Mouse (Mus musculus) T-cell, adult 2 months (primary cell): ENCODE results near the gene Acss2.
A peak's percentile ranks its signal among the peaks of the same experiment; 100 is the strongest.

Experiments used
- DNase-seq: peaks from one replicate; pipeline ENCODE4 v3.0.0; 2022; ENCODE audit warnings: low spot score

Gene Acss2

DNA sequence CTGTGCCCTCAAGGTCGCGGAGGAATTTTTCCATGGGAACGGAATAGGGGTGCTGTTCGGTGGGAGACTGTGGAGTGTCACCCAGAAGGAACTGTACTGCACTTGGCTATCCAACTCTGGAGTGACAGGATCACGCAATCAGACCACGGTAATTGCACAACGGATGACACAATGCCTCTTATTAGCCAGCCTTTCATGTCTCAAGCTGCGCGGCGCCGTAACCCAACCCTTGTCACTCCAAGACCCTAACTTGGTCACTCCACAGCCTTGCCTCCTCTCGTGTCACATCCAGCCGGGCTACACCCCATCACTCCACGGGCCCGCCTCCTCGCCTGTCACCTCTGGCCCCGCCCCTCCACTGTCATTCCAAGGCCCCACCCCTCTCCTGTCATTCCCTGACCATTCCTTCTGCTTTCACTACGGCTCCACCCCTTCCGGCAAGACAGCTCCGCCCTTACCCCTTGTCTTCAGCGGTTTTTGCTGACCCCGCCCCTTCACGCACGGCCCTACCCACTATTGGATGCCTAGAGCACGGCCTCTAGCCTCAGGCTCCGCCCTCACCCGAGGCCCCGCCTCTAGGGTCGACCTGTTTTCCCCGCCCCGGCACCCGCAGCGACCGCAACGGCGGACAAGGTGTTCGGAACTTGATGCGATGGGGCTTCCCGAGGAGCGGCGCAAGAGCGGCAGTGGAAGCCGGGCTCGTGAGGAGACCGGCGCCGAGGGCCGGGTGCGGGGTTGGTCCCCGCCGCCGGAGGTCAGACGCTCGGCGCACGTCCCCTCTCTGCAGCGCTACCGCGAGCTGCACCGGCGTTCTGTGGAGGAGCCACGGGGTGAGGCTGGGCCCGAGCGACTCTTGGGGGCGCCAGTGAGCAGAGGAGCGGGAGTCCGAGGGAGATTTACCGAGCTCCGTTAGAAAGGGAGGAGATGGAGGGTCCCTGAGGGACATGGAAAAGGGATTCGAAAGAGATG is at the start of gene Acss2, which contains the start of gene Ggt7:
Acss2 (plus strand) TSS at position 494 of the 969 bp plus-strand sequence.
Ggt7 (minus strand) TSS at position 783 of the 969 bp plus-strand sequence.
- DNase-seq = peak; percentile 97

DNA sequence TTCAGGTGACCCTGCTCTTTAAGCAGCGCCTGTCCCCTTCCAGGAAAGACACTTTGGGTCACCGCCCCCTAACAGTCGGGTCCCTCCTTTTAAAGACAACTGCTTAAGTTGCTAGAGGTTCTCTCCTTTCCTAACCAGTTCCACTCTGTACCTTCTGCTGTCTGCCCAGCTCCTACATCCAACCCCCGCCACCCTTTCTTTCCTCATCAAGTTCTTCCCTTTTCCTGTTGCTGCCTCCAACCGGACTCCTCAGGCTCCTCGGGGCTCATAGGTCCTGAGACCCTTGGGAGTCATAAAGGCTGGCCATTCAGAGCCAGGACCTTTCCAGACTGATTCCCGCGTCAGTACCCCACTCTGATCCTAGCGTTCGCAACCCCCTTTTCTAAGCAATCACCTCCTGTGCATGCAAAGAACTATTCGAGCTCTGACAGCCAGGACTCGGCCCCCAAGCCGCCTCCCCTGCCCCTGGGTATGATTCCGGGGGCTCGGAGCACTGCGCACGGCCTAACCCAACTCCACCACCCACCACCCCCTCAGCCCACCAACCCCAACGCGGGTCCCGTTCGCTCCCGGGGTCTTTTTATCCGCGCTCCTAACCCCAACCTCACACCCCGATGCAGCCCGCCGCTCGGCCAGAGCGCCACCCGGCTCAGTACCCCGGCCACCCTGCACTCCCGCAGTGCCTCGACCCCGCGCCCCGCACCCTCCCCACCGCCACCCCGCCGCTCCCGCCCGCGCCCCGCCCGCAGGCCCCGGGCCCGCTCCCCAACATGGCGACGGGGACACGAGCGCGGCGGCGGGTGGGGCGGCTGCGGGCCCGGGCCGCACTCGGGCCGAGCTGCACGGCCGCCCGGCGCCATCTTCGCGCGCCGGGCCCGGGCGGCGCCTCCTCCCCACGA is 44.8 kb upstream of the Acss2 start:
- DNase-seq = peak; percentile 30

DNA sequence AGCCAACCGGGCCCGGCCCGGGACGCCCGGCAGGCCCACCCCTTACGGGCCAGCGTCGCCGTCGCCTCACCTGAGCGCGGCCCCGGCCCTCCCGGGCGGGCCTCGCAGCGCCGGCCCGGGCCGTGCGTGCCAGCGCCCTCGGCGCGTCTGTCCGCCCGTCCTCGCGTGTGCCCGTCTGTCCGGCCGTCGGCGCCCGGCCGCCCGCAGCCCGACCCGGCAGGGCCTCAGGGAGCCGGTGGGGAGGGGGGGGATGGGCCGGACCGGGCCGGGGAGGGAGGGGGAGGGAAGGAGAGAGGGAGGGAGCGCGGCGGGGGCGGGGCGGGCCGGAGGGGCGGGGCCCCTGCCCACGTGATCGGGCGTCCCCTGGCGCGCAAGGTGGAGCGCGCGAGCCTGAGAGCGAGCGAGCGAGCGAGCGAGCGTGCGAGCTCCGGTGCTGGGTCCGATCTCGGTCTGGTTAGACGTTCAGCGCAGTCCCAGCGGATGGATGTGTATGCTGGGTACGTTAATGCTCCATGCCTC is 44.1 kb upstream of the Acss2 start, which contains the start of gene Ncoa6:
Ncoa6 (minus strand) TSS at position 325 of the 519 bp plus-strand sequence.
- DNase-seq = peak; percentile 54

DNA sequence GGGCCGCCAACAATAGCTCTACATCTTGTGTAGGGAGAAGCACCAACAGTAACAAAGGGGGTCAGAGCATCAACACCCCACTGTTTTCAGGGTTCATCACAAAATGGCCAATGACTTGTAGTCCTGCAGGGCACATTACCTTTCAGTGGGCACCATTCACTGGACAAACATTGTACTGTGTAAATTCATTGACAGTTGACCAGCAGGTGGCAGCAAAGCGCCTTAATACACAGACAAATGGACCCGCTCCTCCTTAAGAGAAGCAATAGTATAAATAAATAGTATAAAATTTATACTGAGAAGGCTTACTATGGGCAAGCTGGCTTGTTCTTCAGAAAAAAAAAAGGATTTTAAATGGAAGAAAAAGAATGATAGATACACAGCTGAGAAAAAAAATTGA is 35.7 kb upstream of the Acss2 start:
- peak; percentile 56 for DNase-seq

DNA sequence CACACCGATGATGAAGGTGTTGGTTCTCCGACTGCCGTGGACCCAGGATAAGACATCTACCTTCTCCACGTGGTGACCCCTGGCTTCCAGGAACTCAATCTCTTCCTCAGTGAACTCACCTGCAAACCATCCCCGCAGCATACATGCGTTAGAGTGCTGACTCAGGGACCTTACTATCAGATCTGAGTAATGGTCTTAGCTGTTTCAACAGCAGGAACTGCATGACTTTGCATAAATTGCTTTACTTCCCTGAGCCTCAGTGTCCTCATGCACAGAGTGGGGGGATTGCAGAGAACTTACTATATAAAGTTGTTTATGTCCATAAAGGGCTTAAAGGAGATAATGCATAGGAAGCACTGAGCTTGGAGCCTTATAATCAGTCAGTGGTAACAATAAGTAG is 26.8 kb upstream of the Acss2 start:
- DNase-seq = no peak

DNA sequence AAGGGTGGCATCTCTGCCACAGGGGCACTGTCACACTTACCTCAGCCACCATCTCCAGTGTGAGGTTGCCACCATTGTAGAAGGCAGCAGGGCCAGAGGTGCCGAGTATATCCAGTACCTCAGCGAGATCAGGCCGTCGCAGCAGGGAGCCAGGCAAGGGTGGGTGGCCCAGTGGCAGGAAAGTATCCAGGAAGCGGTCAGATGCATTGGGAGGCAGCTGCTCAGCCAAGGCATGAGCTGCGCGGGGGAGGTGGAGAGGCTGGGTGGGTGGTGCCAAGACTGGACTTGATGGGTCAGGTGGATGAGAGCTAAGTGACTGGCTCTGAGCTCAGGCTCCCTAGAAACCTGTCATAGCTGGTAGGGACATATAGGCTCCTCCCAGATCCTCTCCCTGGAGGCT is 15.2 kb upstream of the Acss2 start:
- DNase-seq = no peak

DNA sequence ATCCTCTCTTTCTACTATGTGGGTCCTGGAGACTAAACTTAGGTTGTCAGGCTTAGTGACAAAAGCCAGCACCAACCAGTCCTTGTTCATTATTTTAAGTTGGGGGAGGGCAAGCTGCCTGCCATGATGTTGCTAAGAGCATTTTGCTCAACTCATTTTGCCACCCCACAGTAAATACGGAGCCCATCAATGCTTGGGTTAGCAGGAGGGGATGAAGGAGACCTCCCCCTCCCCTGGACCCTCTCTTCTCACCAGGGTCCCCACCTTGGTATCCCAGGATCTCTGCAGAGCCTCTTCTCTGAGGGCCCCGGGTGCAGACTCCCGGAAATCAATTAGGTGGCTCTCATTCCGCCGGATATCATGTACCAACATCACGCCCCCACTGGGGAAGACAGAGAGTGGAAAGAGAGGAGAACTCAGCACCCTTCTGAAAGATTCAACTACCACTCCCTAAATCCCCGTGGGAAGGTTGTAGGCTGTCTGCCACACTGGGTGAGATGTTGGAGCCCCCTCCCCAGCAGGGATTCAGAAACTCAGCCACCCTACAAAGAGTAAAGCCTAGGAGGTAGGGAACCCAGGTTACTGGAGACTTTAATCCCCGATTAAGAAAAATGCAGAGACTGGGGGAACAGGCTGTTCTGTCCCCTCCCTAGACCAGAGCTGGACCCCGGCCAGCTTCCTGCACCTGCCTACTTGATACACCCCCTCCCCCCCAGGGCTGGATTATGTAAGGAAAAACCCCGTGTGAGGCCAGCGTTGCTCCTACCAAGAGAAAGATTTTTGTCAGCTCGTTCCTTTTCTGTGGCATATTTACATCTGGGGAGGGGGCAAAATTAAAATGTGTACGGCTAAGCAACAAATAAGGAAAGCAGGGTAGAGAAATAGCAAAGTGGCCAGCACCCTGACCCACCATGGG is 13.1 kb upstream of the Acss2 start:
- no peak for DNase-seq

DNA sequence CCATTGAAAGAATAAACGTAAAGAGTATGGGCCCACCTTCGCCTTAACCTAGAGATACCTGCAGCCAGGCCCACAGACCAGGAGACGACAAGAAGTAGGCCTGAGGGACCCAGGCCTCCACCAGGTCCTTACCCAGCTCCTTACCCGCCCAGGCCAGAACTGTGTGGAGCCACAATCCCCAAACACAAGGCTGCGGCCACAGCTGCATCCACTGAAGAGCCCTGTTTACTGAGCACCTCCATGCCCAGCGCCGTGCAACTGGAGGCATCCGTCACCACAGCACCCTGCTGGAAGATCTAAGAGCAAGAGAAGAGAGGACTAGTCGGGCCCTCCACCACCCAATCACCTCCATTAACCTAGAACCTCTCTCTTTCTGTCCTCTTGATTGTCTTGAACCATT is 11.9 kb upstream of the Acss2 start:
- DNase-seq = no peak

DNA sequence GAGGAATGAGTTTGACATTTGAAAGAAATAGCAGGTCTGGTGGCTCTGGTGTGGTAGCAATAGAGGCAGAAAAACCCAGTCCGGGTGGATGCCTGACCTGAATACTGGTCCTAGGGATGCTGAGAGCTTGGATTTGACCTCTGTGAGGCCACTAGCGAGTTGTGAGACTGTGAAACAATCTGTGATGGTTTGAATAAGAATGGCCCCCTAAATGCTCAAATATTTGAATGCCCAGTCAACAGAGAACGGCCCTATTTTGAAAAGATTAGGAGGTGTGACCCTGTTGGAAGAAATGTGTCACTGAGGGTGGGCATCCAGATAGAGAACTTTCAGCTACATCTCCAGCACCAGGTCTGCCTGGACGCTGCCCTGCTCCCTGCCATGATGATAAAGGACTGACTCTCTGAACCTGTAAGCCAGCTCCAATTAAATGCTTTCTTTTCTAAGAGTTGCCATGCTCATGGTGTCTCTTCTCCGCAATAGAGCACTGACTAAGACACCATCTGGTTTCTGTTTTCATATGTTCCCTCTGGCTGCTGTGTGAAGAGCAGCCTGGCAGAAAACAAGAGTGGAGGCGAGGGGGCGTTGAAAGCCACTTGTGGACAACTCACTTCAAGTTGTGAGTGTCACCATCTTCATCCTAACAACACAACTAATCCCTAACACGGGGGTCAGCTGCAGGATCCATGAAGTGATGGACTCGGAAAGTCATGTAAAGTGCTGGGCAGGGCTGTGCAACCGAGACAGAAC is 9.9 kb upstream of the Acss2 start:
- no peak for DNase-seq

DNA sequence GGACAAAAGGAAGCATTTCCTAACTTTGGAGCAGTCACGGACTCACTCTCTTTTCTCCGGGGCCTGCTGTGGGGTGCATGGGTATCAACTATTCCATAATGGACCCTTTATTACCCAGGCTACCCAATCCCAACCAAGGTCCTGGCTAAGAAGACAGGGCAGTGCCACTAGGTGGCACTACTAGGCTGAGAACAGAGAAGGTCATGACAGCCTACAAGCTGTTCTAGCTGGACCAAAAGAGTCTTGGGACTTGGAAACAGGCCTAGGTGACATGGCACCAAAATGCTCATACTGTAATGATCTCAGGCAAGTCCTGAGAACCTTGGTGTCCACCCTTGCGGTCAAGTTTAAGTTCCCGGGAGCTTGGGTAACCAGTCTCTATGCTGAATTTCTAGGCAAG is 5.3 kb upstream of the Acss2 start:
- DNase-seq = peak; percentile 70

DNA sequence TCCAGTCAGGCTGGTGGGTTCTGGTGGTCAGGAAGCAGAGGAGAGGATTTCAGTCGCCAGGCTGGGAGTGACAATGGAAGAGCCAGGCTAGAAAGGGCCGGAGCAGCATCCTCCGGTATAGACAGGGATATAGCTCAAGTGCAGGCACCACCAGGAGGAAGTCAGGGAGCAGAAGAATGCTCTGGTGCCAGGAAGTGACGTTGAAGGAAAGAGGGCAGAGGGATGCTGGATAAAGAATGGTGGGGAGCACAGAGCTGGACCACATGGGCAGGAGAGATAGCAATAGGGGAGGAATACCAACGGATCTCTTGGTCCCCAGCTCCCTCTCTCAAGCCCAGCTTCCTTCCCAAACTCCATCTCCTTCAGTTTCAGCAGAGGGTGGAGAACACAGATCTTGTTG is 4.2 kb upstream of the Acss2 start:
- DNase-seq = no peak

DNA sequence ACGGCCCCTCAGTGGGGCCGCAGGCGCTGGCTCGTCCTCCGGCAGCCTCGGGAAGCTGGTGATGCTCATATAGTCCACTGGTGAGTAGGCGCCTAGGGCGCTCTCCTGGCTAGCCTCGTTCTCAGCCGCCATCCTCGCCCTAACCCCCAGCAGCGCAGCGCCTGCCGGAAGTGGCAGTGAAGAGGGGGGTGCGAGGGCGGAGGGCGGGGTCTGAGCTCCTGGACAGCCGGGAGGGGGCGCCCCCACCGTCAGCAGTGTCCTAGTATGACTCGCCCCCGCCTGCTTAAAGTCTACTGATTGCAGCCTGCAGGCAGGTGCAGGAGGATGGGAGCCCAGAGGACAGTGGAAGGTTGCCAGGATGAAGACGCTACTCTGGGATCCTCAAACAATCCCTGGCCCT is 3.1 kb upstream of the Acss2 start:
- DNase-seq = peak; percentile 85

DNA sequence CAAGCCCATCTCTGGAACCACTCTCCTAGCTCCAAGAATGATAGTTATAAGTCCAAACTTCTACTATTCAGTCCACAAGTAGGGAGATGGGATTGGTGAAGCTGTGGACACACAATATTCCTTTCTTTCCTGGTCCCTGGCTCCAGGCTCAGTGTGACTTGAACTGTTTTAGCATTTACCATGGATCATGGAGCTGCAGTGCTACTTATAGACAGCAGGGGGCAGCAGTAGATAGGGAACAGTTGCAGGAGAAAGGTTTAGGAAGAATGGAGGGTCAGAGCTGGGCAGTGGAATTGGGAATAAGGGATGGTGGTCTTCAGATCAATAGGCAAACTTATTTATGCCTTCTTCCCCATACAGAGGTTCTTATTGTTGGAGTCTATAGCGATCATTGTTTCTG is 1.8 kb upstream of the Acss2 start:
- peak; percentile 29 for DNase-seq

DNA sequence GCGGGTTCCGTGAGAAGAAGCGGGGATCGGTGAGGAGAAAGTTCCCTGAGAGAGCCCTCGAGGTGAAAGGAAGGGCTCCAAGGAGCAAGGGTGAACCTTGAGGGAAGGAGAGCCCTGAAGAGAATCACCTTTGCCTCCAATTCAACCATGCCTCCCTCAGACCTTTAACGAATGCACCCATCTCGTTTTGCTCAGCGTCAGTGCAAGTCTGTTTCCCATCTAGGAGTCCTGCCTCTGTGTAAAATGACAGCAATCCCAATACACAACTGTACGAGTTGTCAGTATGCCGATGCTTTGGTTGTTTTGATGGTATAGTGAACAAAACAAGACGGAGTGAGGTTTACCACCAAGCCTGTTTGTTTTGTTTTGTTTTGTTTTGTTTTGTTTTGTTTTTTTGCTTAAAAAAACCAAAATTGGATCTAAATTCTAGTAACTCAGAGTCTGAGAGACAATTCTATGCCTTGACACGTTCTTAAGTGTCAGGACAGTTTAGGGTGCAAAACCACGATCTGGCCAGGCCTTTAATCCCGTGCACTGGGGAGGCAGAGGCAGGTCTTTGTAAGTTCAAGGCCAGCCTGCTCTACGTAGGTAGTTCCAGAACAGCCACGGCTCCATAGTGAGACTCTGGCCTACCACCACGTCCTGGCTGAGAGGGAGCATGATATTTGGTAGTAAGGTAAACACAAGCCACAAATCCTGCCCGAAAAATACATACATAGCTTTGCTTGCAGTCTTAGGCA is 953 bp downstream of the Acss2 start:
- DNase-seq = no peak

DNA sequence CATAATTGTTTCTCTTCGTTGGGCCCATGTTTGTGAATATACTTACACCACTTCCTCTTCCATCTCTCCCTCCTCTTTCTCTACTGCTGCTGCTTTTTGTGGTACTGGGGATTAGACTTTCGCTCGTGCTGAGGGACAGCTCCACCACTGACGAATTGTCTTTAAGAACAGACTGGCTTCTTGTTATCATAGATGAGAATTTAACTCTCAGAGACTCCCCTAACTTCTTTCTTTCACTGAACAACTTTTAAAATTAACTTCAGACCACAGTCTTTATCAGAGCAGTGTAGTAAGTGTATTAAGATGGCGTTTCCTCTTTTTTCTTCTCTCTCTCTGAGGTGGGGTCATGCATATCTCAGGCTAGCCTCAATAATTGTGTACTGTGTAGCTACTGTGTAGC is 6.0 kb downstream of the Acss2 start:
- no peak for DNase-seq

DNA sequence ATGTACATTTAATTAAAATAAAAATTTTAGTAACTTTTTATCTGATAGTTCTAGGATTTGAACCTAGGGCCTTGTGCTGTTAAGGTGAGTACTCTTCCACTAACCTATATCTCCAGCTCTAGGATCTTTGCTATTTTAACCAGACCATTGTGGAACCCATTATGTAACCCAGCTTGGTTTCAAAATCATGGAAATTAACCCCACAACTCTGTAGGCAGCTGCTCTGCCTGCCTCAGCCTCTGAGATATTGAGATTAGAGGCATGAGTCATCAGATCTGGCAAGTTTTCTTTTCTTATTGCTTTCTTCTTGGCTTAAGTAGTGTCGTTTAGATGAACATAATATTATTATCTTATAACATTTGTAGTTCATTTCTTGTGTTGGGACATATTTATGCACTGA is 6.6 kb downstream of the Acss2 start:
- DNase-seq = no peak

DNA sequence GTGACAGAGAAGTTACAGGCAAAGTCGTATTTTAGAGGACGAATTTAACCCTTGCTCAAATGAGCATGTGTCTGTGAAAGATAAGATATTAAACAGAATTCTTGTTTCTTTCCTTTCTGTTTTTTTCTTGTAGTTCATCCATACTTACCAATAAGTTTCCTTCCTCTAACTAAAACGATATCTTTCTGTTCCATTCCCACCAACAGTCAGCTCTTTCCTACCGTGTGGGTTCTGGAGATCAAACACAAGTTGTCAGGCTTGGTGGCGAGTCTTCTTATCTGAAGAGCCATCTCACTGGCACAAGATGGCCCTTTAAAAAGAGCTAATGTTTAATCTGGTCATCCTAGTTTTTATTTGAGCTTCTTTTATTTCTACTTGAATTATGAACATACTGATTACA is 9.6 kb downstream of the Acss2 start:
- DNase-seq = no peak

DNA sequence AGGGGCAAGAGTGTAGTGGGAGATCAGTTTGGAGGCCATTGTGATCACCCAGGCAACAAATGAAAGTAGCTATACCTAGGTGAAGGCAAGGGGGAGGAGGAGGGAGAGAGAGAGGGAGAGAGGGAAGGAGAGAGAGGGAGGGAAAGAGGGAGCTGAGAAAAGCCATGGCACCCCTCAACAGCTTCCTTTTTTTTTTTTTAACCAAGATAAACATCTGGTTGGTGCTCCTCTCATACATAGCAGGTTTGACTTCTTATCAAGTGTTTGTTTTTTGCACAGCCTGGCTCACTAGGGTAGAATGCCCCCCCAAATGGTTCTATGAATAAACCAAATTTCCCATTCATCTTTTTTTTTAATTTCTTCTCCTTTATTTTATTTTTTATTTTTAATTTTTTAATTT is 18.5 kb downstream of the Acss2 start:
- DNase-seq = no peak

DNA sequence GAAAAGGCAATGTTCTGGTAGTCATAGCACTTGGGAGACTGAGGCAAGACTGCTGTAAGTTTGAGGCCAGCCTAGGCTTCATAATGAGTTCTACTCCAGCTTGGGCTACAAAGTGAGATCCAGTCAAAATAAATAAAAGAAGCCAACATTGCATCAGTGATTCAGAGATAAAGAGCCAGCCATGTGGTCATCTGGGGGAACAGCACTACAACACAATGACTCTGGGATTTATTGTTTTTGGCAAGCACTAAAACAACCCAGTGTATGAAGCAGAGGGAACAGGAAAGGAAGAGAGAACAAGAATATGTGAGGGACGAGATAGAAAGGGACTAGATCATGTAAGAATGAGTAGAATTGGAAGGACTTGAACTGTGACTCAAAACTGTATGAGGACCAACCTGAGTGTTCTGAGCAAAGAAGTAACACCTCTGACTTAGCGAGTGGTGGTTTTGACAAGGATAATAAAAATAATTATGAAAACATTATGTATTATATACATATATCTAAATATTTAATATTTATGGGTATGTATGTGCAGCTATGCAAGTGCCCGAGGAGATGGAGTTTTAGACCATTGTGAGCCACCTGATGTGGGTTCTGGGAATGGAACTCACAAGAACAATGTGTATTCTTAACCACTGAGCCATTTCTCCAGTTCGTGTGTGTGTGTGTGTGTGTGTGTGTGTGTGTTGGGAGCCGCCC is 20.2 kb downstream of the Acss2 start:
- DNase-seq = peak; percentile 19
